Mouse (Mus musculus) midbrain, postnatal 0 days (tissue): ENCODE measurements around the gene Ngdn. TPM values are rescaled to one million over a fixed set of nuclear protein-coding genes. Genes with fewer than 3 reads are reported as not detected.
A peak's percentile ranks its signal among the peaks of the same experiment; 100 is the strongest.

Source experiments
- ATAC-seq: fragments of 200-750 bp; cut with Nextera tagmentation; 2 replicates; pipeline ENCODE4 v1.8.0; 2017; ENCODE audit warnings: moderate number of reproducible peaks, mild to moderate bottlenecking, moderate TSS enrichment, moderate library complexity; ENCODE audit not compliant: low FRiP score
- DNase-seq: peaks from one replicate; pipeline ENCODE4 v3.0.0-alpha.2; 2015; ENCODE audit warnings: low spot score
- H3K27ac ChIP-seq: fragments of 300-500 bp; sonication (generic); 2 replicates; pipeline ENCODE4 v1.5.1; 2014; ENCODE audit warnings: low read depth, mild to moderate bottlenecking, low read length, mixed read lengths
- H3K27me3 ChIP-seq: fragments of 300-500 bp; sonication (generic); 2 replicates; pipeline ENCODE4 v1.6.1; 2014; ENCODE audit warnings: low read length, control low read depth, mixed read lengths; ENCODE audit not compliant: insufficient read depth
- H3K36me3 ChIP-seq: fragments of 300-500 bp; sonication (generic); 2 replicates; pipeline ENCODE4 v1.6.1; 2014; ENCODE audit warnings: low read length, control low read depth, mixed read lengths; ENCODE audit not compliant: insufficient read depth
- H3K4me1 ChIP-seq: fragments of 300-500 bp; sonication (generic); 2 replicates; pipeline ENCODE4 v1.6.1; 2014; ENCODE audit warnings: mild to moderate bottlenecking, control low read depth, antibody characterized with exemption, low read length, mixed read lengths; ENCODE audit not compliant: insufficient read depth
- H3K4me2 ChIP-seq: fragments of 300-500 bp; sonication (generic); 2 replicates; pipeline ENCODE4 v1.6.1; 2014; ENCODE audit warnings: low read depth, mild to moderate bottlenecking, low read length, mixed read lengths; ENCODE audit not compliant: poor library complexity, severe bottlenecking
- H3K4me3 ChIP-seq: fragments of 300-500 bp; sonication (generic); 2 replicates; pipeline ENCODE4 v1.5.1; 2014; ENCODE audit warnings: low read depth, mild to moderate bottlenecking, low read length, moderate library complexity
- H3K9ac ChIP-seq: fragments of 300-500 bp; sonication (generic); replicated peaks from 2 replicates; pipeline ENCODE4 v1.6.1; 2014; ENCODE audit warnings: mild to moderate bottlenecking, low read length, moderate library complexity, mixed read lengths; ENCODE audit not compliant: poor library complexity, severe bottlenecking
- H3K9me3 ChIP-seq: fragments of 300-500 bp; sonication (generic); 2 replicates; pipeline ENCODE4 v1.6.1; 2016; ENCODE audit warnings: low read length, control low read depth
- CTCF ChIP-seq: IDR thresholded peaks from 2 replicates; pipeline ENCODE4 v1.5.1; 2016; ENCODE audit warnings: antibody characterized with exemption, mild to moderate bottlenecking
- WGBS: fragments of 180-500 bp; shearing (Covaris S2); extraction: QIAGEN DNeasy Blood & Tissue Kit; methylation state at CpG from one replicate; pipeline ENCODE4 v1.1.7; 2014; 5-methylcytosine and 5-hydroxymethylcytosine counted together
- polyA plus RNA-seq: library from polyadenylated mRNA; unstranded; fragments of >200 nt; fragmentation: Nextera tagmentation; extraction: Ambion mirVana; gene quantifications from 2 replicates; pipeline ENCODE4 v1.2.1, GENCODE M21; 2015
- total RNA-seq: library from RNA; depleted of rRNA; stranded (reverse); fragments of >200 nt; gene quantifications from 2 replicates; pipeline ENCODE4 v1.2.3, GENCODE M21; 2014

Ngdn gene
- total and polyA plus RNA-seq, 2 experiments from 2014 or later, result 20.9 to 44.3 TPM

GRCm38 (mm10) chr14:55020394-55020793, 5.1 kb downstream of the Ngdn start:
- no peaks in the 10 kb centered on the region for H3K27me3 ChIP-seq
- H3K4me2 ChIP-seq, result no peak overlapping the region
- no peak for TF ChIP-seq CTCF
- no peak overlapping the region for H3K4me3 ChIP-seq
- H3K27ac ChIP-seq, result no peak overlapping the region
- H3K9ac ChIP-seq, result no peak overlapping the region
- 20% methylated on average over 9 of the region's 9 CpGs for WGBS
- H3K9me3 ChIP-seq, result no peaks in the 10 kb centered on the region
- DNase-seq (peak; percentile 38), ATAC-seq (no peak)
- H3K4me1 ChIP-seq, result peaks cover 3% of the 10 kb centered on the region; the same call in 1 of the 2 replicates
- peaks cover 30% of the 10 kb centered on the region for H3K36me3 ChIP-seq

- peaks cover 27% of the 10 kb centered on the region for H3K36me3 ChIP-seq
- WGBS, result 94% methylated on average over 15 of the region's 15 CpGs
These were observed 7.8 kb downstream of the Ngdn start for GRCm38 (mm10) chr14:55023011-55023410.

GRCm38 (mm10) chr14:55024236-55024635, 9.0 kb downstream of the Ngdn start:
- no peaks in the 10 kb centered on the region for H3K9me3 ChIP-seq
- H3K36me3 ChIP-seq, result peaks cover 27% of the 10 kb centered on the region
- peak; percentile 85 for TF ChIP-seq CTCF

More at GRCm38 (mm10) chr14:55023011-55023410, 7.8 kb downstream of the Ngdn start:
- ATAC-seq (no peak), DNase-seq (no peak)
- H3K9me3 ChIP-seq, result no peaks in the 10 kb centered on the region
- no peak overlapping the region for H3K4me2 ChIP-seq
- no peaks in the 10 kb centered on the region for H3K27me3 ChIP-seq
- no peak overlapping the region for H3K4me3 ChIP-seq
- no peak overlapping the region for H3K9ac ChIP-seq
- TF ChIP-seq CTCF, result no peak
- no peaks in the 10 kb centered on the region; the same call in 1 of the 2 replicates for H3K4me1 ChIP-seq
- H3K27ac ChIP-seq, result no peak overlapping the region

GRCm38 (mm10) chr14:55025527-55025926, 10.3 kb downstream of the Ngdn start:
- no peak overlapping the region for H3K27ac ChIP-seq
- no peaks in the 10 kb centered on the region for H3K27me3 ChIP-seq
- peak; percentile 68 for TF ChIP-seq CTCF
- no peak overlapping the region for H3K4me3 ChIP-seq
- 80% methylated on average over 5 of the region's 5 CpGs for WGBS
- peaks cover 22% of the 10 kb centered on the region for H3K36me3 ChIP-seq
- DNase-seq, result no peak
- H3K4me1 ChIP-seq, result peaks cover 12% of the 10 kb centered on the region
- no peak overlapping the region for H3K4me2 ChIP-seq
- no peaks in the 10 kb centered on the region for H3K9me3 ChIP-seq
- ATAC-seq, result no peak
- H3K9ac ChIP-seq, result no peak overlapping the region

More at GRCm38 (mm10) chr14:55024236-55024635, 9.0 kb downstream of the Ngdn start:
- Histone ChIP-seq H3K27me3 (no peaks in the 10 kb centered on the region), H3K4me3 (no peak overlapping the region), H3K27ac (no peak overlapping the region), H3K9ac (no peak overlapping the region), H3K4me1 (peaks cover 9% of the 10 kb centered on the region), H3K4me2 (no peak overlapping the region)
- WGBS, result 57% methylated on average over 7 of the region's 7 CpGs
- ATAC-seq (no peak), DNase-seq (peak; percentile 86)

GRCm38 (mm10) chr14:55027251-55027650, 12.0 kb downstream of the Ngdn start:
- no peak overlapping the region for H3K4me3 ChIP-seq
- ATAC-seq (no peak), DNase-seq (no peak)
- H3K9me3 ChIP-seq, result no peaks in the 10 kb centered on the region
- H3K4me2 ChIP-seq, result no peak overlapping the region
- H3K27me3 ChIP-seq, result no peaks in the 10 kb centered on the region
- H3K36me3 ChIP-seq, result peaks cover 10% of the 10 kb centered on the region; the same call in 1 of the 2 replicates
- 0 out of 2 replicates have a peak overlapping the region, but pooled peaks have one; percentile 86 for H3K27ac ChIP-seq
- H3K9ac ChIP-seq, result no peak overlapping the region
- TF ChIP-seq CTCF, result no peak
- 12% methylated on average over 5 of the region's 5 CpGs for WGBS
- H3K4me1 ChIP-seq, result peaks cover 12% of the 10 kb centered on the region

GRCm38 (mm10) chr14:55027653-55028052, 12.4 kb downstream of the Ngdn start:
- Histone ChIP-seq H3K27me3 (no peaks in the 10 kb centered on the region), H3K27ac (peak overlapping the region; percentile 86), H3K4me1 (peaks cover 12% of the 10 kb centered on the region), H3K9me3 (no peaks in the 10 kb centered on the region), H3K9ac (no peak overlapping the region; the same call in 1 of the 2 replicates), H3K4me3 (no peak overlapping the region), H3K4me2 (no peak overlapping the region), H3K36me3 (peaks cover 6% of the 10 kb centered on the region; the same call in 1 of the 2 replicates)
- TF ChIP-seq CTCF, result peak; percentile 68
- 2% methylated on average over 6 of the region's 6 CpGs for WGBS
- DNase-seq (peak; percentile 63), ATAC-seq (peak; percentile 41; the same call in 1 of the 2 replicates)
